Mouse (Mus musculus) large intestine, adult 2 months (tissue): ENCODE data around the gene Tfb1m. TPM values are rescaled to one million over a fixed set of nuclear protein-coding genes. Genes with fewer than 3 reads are reported as not detected.

Source experiments
- DNase-seq: peaks from one replicate; pipeline ENCODE4 v3.0.0-alpha.2; 2012; ENCODE audit warnings: low read depth, low spot score
- WGBS: fragments of 180-500 bp; shearing (Covaris S2); methylation state at CpG from one replicate; pipeline ENCODE4 v1.1.7; 2018; 5-methylcytosine and 5-hydroxymethylcytosine counted together
- polyA plus RNA-seq: library from polyadenylated mRNA; depleted of rRNA; stranded (reverse); fragments of >200 nt; gene quantifications from 2 replicates; pipeline ENCODE4 v1.2.3, GENCODE M21; 2012; rRNA removed

Tfb1m gene
- 1.9 and 2.5 TPM in 2 replicates for polyA plus RNA-seq

- under 1% methylated on average over 60 of the region's 60 CpGs for WGBS
Measured at GRCm38 (mm10) chr17:3557331-3558311, at the start of gene Tfb1m. TSS of gene Tfb1m (minus strand) at chr17:3557781.

GRCm38 (mm10) chr17:3602954-3603672, 45.5 kb upstream of the Tfb1m start:
- WGBS = 80% methylated on average over 6 of the region's 6 CpGs

More at GRCm38 (mm10) chr17:3557331-3558311, at the start of gene Tfb1m:
- peak; percentile 98 for DNase-seq

DNA sequence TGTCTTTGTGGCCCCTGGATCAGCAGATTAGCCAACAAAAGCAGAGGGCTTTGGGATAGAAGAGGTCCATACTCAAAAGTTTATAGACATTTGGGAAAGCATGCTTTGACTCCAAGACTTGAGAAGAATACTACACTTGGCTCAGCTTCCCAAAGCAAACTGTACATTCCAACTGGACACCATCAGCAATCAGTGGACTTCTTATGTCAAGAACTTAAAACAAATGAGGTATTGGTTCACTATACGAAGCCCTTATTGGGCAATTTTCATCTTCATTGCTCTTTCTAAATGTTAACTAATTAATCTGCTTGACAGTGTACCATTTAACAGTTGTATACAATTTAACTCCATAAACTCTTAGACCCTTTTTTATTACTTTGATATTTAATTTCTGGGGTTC, 40.8 kb upstream of the Tfb1m start:
- 74% methylated on average over 1 of the region's 1 CpGs for WGBS
- DNase-seq = no peak

More at GRCm38 (mm10) chr17:3602954-3603672, 45.5 kb upstream of the Tfb1m start:
- DNase-seq = no peak

- 72% methylated on average over 1 of the region's 1 CpGs for WGBS
Measured at GRCm38 (mm10) chr17:3597866-3598265, 40.3 kb upstream of the Tfb1m start.

GRCm38 (mm10) chr17:3597130-3597529, 39.5 kb upstream of the Tfb1m start:
- WGBS = 43% methylated on average over 1 of the region's 1 CpGs
- no peak for DNase-seq

More at GRCm38 (mm10) chr17:3597866-3598265, 40.3 kb upstream of the Tfb1m start:
- DNase-seq = no peak

DNA sequence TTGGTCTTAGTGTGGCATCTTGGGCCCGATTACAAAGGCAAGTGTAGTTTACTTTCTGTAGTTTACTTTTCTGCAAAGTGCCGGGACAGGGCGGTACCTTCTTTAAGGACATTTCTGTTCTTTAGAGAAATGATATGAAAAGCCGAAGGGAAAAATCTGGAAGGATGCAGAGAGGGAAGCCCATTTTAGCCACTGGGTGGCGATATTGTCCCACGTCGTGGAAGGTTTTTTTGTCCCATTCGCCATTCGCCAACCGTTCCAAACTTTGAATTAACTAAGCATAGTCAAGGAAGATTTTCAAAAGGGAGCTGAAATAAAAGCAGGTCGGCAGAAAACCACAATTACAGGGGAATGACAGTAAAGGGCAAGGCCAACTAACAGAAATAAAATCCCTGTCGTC, 13.3 kb upstream of the Tfb1m start:
- DNase-seq = peak; percentile 47
- WGBS = 2% methylated on average over 12 of the region's 12 CpGs

- 56% methylated on average over 8 of the region's 8 CpGs for WGBS
- DNase-seq = no peak
Measured at GRCm38 (mm10) chr17:3562405-3562804, 4.8 kb upstream of the Tfb1m start.

DNA sequence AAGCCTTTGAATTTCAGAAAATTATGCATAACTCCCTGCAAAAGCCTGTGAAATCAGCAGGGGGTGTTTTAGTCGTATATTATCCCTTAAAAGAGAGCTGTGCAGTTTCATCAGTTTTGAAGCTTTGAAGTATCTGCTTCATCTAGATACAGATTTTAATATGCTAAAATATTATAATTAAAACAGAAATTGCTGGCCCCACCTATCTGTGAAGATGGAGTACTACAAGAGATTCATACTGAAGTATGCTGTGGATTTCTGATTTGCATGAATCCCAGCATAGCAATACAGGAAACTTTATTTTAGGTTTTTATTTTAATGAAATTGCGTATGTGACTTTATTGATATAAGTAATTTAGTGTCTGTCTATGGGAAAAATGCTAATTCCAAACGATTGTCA, 3.0 kb upstream of the Tfb1m start:
- DNase-seq = no peak

DNA sequence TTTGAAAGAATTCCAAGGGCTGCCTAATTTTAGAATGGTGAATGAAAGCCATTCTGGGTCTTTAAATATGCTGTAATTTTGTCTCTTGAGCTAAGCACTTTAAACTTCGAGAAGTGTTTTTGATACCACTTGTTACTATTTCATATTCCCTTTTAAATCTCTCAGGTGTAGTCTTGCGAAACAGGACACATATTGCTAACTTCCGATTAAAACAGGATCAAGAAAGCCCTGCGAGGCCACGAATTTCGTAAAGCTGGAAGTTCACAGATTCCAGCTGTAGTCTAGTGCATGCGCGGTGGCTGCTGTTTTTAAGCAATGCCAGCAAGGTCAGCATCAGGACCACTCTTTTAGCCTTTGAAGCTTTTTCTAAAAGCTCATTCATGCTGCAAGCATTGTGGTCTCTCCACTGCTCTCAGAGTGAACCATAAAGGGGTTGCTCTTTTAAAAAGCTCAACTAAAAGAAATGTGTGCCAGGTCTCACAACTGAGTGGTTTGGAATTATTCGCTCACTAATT, 832 bp upstream of the Tfb1m start:
- no peak for DNase-seq

More for the DNA sequence above, 3.0 kb upstream of the Tfb1m start:
- 70% methylated on average over 3 of the region's 3 CpGs for WGBS

GRCm38 (mm10) chr17:3556251-3556650, 1.3 kb downstream of the Tfb1m start:
- DNase-seq = no peak
- WGBS = 43% methylated on average over 1 of the region's 1 CpGs

More for the DNA sequence above, 832 bp upstream of the Tfb1m start:
- WGBS = 65% methylated on average over 9 of the region's 9 CpGs

GRCm38 (mm10) chr17:3547725-3548124, 9.9 kb downstream of the Tfb1m start:
- no peak for DNase-seq
- 59% methylated on average over 7 of the region's 7 CpGs for WGBS

GRCm38 (mm10) chr17:3541033-3541432, 16.5 kb downstream of the Tfb1m start:
- no peak for DNase-seq
- WGBS = 83% methylated on average over 5 of the region's 5 CpGs

GRCm38 (mm10) chr17:3540304-3540703, 17.3 kb downstream of the Tfb1m start:
- 98% methylated on average over 2 of the region's 2 CpGs for WGBS
- no peak for DNase-seq

DNA sequence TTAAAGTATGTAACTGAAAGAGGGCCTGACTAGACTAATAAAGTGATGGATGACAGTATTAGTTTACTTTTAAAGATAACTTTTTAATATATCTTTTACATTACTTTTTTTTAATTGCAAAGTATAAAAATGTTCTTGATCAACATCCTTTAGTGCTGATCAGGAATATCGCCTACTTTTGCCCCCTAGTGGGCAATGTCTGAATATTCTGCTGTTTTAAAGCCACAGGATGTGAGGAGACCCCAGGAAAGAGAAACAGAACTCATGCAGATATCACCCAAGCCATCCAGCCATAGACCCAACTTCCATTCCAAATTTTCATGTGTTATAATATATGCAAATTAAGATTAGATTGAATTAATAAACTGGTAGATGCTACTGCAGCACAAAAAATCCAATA, 24.2 kb downstream of the Tfb1m start:
- 49% methylated on average over 1 of the region's 1 CpGs for WGBS
- no peak for DNase-seq

GRCm38 (mm10) chr17:3532254-3532653, 25.3 kb downstream of the Tfb1m start, which contains the start of gene Cldn20:
TSS of gene Cldn20 (plus strand) at chr17:3532554.
- 93% methylated on average over 4 of the region's 4 CpGs for WGBS
- DNase-seq = no peak

DNA sequence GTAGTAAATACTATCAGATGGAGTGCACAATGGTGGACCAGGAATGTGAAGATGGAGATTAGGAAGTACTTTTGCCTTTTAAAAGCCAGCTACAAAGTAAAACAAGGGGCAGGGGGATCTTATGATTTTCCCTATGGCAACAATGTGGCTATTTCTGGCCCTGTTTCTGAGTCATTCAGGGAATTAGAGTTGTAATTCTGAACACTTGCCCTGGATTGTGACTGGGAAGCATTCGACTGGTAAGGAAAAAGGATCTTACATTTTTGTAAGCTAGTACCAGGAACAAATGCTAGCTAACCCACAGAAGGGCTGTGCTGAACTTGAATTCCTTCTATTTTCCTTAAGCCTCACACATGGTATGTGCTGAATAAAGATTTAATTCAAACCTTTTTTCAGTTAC, 25.9 kb downstream of the Tfb1m start:
- no peak for DNase-seq
- 64% methylated on average over 1 of the region's 1 CpGs for WGBS

DNA sequence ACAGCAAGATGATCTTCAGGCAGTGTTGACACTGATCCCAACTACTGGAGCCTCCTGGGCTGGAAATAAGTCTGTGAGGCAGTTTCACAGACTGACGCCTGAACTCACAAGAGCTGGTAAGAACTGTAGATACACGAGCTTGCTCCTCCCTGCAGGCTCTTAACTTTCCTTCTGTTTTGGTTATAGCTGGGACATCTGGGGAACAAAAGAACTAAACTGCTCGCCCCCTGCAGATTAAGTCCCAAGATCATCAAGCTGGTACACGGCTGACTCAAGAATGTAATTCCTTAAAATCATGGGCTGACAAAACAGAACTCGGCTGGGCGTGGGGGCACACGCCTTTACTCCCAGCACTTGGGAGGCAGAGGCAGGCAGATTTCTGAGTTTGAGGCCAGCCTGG, 27.0 kb downstream of the Tfb1m start:
- 82% methylated on average over 7 of the region's 7 CpGs for WGBS

DNA sequence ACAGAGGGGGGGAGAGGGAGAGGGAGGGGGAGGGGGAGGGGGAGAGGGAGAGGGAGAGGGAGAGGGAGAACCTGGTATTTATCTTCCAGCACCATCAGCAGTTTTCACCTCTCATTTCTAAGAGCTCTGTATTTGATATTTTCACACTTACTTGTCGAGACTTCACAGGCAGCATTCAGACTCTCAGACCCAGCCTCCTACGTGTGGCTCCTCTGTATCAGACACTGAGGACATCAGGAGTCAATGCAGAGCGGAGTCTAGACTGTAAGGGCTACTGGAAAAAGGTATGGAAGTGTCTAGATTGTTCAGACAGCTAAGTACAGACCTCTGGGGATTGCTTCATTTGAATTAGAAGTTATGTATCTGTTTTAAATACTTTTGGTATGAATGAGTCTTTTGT, 28.1 kb downstream of the Tfb1m start:
- WGBS = 77% methylated on average over 3 of the region's 3 CpGs
- no peak for DNase-seq

More for the DNA sequence above, 27.0 kb downstream of the Tfb1m start:
- no peak for DNase-seq

GRCm38 (mm10) chr17:3527841-3528471, 29.6 kb downstream of the Tfb1m start:
- DNase-seq = no peak
- 89% methylated on average over 6 of the region's 6 CpGs for WGBS

DNA sequence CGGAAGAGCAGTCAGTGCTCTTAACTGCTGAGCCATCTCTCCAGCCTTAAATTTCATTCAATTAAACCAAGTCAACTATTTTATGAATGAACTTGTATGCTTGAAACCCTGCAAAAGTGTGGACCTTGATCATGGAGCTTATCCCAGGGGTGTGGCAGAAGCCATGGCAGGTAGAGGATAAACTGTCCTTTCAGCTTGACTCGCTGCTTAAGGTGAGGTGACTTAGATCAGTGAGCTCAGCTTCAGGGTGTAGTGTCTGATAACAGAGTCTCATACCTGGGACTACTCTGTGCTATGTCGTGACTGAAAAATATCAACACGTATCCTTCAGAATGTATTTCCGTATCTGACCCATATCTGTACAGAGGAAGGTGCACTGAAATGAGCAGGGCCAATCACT, 37.2 kb downstream of the Tfb1m start:
- no peak for DNase-seq
- WGBS = 72% methylated on average over 5 of the region's 5 CpGs
